Mouse (Mus musculus) hindbrain, embryonic 11.5 days (tissue): ENCODE results near the gene Smim27. TPM values are rescaled to one million over a fixed set of nuclear protein-coding genes. Genes with fewer than 3 reads are reported as not detected.

Experiments
- ATAC-seq: fragments of 200-750 bp; cut with Nextera tagmentation; 2 replicates; pipeline ENCODE4 v1.8.0; 2017; ENCODE audit warnings: mild to moderate bottlenecking, moderate TSS enrichment, moderate library complexity; ENCODE audit not compliant: low FRiP score
- DNase-seq: peaks from one replicate; pipeline ENCODE4 v3.0.0-alpha.2; 2015; ENCODE audit warnings: low spot score
- H3K27ac ChIP-seq: fragments of 300-500 bp; sonication (generic); 2 replicates; pipeline ENCODE4 v1.5.1; 2014; ENCODE audit warnings: mild to moderate bottlenecking, low read depth, low read length
- H3K27me3 ChIP-seq: fragments of 300-500 bp; sonication (generic); 2 replicates; pipeline ENCODE4 v1.6.1; 2014; ENCODE audit warnings: mild to moderate bottlenecking, low read length, moderate library complexity, mixed read lengths; ENCODE audit not compliant: control insufficient read depth, insufficient read depth
- H3K36me3 ChIP-seq: fragments of 300-500 bp; sonication (generic); 2 replicates; pipeline ENCODE4 v1.6.1; 2014; ENCODE audit warnings: mild to moderate bottlenecking, low read length, moderate library complexity, mixed read lengths; ENCODE audit not compliant: control insufficient read depth, insufficient read depth
- H3K4me1 ChIP-seq: fragments of 300-500 bp; sonication (generic); replicated peaks from 2 replicates; pipeline ENCODE4 v1.6.1; 2014; ENCODE audit warnings: low read length, mixed read lengths; ENCODE audit not compliant: control insufficient read depth, insufficient read depth
- H3K4me2 ChIP-seq: fragments of 300-500 bp; sonication (generic); replicated peaks from 2 replicates; pipeline ENCODE4 v1.6.1; 2014; ENCODE audit warnings: mild to moderate bottlenecking, low read depth, low read length
- H3K4me3 ChIP-seq: fragments of 300-500 bp; sonication (generic); 2 replicates; pipeline ENCODE4 v1.5.1; 2014; ENCODE audit warnings: low read depth, low read length
- H3K9ac ChIP-seq: fragments of 300-500 bp; sonication (generic); 2 replicates; pipeline ENCODE4 v1.6.1; 2014; ENCODE audit warnings: low read depth, low read length
- H3K9me3 ChIP-seq: fragments of 300-500 bp; sonication (generic); 2 replicates; pipeline ENCODE4 v1.6.1; 2016; ENCODE audit warnings: low read length; ENCODE audit not compliant: control insufficient read depth
- WGBS: fragments of 180-500 bp; shearing (Covaris S2); extraction: QIAGEN DNeasy Blood & Tissue Kit; methylation state at CpG from one replicate; pipeline ENCODE4 v1.1.7; 2014; 5-methylcytosine and 5-hydroxymethylcytosine counted together
- polyA plus RNA-seq: library from polyadenylated mRNA; unstranded; fragments of >200 nt; fragmentation: Nextera tagmentation; extraction: Ambion mirVana; gene quantifications from 2 replicates; pipeline ENCODE4 v1.2.1, GENCODE M21; 2014

The Smim27 gene
- polyA plus RNA-seq, 1 experiment from 2014 or later, result 25.8 TPM

DNA sequence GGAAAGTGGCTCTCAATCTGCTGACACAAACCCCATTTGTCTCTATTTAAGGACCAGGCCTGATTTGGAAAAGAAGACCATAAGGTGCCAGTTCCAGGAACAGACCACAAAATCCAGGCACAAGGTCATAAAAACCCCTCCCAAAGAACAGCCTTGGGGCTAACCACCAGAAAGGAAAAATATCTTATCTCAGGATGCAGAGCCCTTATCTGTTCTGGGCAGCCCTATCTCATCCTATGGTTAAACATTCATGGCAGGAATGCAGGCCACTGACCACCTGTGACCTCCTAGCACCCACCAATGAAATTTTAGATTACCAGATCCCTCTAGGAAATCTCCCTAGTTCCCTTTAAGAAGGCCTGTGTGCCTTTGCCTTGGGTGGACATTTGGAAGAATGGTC, 40.3 kb downstream of the Smim27 start:
- H3K27ac ChIP-seq, result no peak overlapping the region
- H3K36me3 ChIP-seq, result no peaks in the 10 kb centered on the region
- H3K4me2 ChIP-seq, result no peak overlapping the region
- H3K4me3 ChIP-seq, result no peak overlapping the region
- DNase-seq (no peak), ATAC-seq (no peak)
- H3K9me3 ChIP-seq, result no peaks in the 10 kb centered on the region
- no peaks in the 10 kb centered on the region for H3K4me1 ChIP-seq
- no peaks in the 10 kb centered on the region for H3K27me3 ChIP-seq
- no peak overlapping the region for H3K9ac ChIP-seq

GRCm38 (mm10) chr4:40310796-40311383, 41.5 kb downstream of the Smim27 start:
- Histone ChIP-seq H3K27ac (no peak overlapping the region), H3K4me1 (no peaks in the 10 kb centered on the region), H3K27me3 (no peaks in the 10 kb centered on the region), H3K36me3 (no peaks in the 10 kb centered on the region), H3K9me3 (no peaks in the 10 kb centered on the region), H3K4me2 (no peak overlapping the region), H3K9ac (no peak overlapping the region), H3K4me3 (no peak overlapping the region)
- ATAC-seq (no peak), DNase-seq (no peak)
- 87% methylated on average over 11 of the region's 11 CpGs for WGBS

DNA sequence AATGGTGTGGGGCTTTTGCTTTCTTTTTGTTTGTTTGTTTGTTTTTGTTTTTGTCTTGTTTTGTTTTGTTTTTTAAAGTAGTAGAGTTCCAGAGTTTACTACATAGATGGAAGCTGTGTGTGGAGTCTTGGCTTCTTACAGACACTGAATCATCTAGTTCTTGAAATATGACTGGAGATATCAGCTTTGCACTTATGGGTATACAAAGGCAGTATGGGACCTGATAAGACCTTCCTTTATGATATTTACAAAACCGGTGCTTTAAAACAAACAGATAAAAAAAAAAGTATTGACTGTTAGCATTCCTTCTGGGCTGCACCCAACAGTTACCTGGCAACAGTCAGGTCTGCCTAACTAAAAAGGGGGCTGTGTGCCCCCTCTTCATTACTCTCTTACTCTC, 42.8 kb downstream of the Smim27 start:
- no peaks in the 10 kb centered on the region for H3K9me3 ChIP-seq
- no peaks in the 10 kb centered on the region for H3K27me3 ChIP-seq
- DNase-seq (no peak), ATAC-seq (no peak)
- no peak overlapping the region for H3K4me3 ChIP-seq
- no peaks in the 10 kb centered on the region for H3K36me3 ChIP-seq
- no peak overlapping the region for H3K27ac ChIP-seq
- H3K4me1 ChIP-seq, result no peaks in the 10 kb centered on the region
- WGBS, result 88% methylated on average over 1 of the region's 1 CpGs
- no peak overlapping the region for H3K9ac ChIP-seq
- H3K4me2 ChIP-seq, result no peak overlapping the region

GRCm38 (mm10) chr4:40313026-40313425, 43.6 kb downstream of the Smim27 start:
- 79% methylated on average over 6 of the region's 6 CpGs for WGBS
- no peak for DNase-seq
- Histone ChIP-seq H3K9ac (no peak overlapping the region), H3K27ac (no peak overlapping the region), H3K36me3 (no peaks in the 10 kb centered on the region), H3K4me2 (no peak overlapping the region), H3K9me3 (no peaks in the 10 kb centered on the region), H3K4me1 (no peaks in the 10 kb centered on the region), H3K27me3 (no peaks in the 10 kb centered on the region), H3K4me3 (no peak overlapping the region)
- ATAC-seq, result no peak

- ATAC-seq (no peak), DNase-seq (no peak)
- H3K4me3 ChIP-seq, result no peak overlapping the region
- H3K36me3 ChIP-seq, result no peaks in the 10 kb centered on the region
- 90% methylated on average over 3 of the region's 3 CpGs for WGBS
- H3K9me3 ChIP-seq, result no peaks in the 10 kb centered on the region
- H3K4me1 ChIP-seq, result no peaks in the 10 kb centered on the region
- H3K4me2 ChIP-seq, result no peak overlapping the region
- H3K27me3 ChIP-seq, result no peaks in the 10 kb centered on the region
- H3K27ac ChIP-seq, result no peak overlapping the region
- H3K9ac ChIP-seq, result no peak overlapping the region
Observed at GRCm38 (mm10) chr4:40317404-40317803, 48.0 kb downstream of the Smim27 start.

Other genes with a start within 250 kb of the Smim27 start
- gene Aco1, start 126.5 kb upstream of the Smim27 start, polyA plus RNA-seq, result 55.0 and 58.4 TPM in 2 replicates
- gene Ddx58, start 29.8 kb upstream of the Smim27 start, polyA plus RNA-seq, result 3.3 and 5.7 TPM in 2 replicates
- 49.9 and 50.7 TPM in 2 replicates for gene Topors, start 271 bp downstream of the Smim27 start, polyA plus RNA-seq
- 285 and 288 TPM in 2 replicates for gene Ndufb6, start 9.8 kb downstream of the Smim27 start, polyA plus RNA-seq
- gene Tmem215, start 202.6 kb downstream of the Smim27 start, polyA plus RNA-seq, result 0.14 and 0.37 TPM in 2 replicates